Mouse (Mus musculus) liver, postnatal 0 days (tissue): Measurements from ENCODE around the gene Elp4. TPM values are rescaled to one million over a fixed set of nuclear protein-coding genes. Genes with fewer than 3 reads are reported as not detected.

Experiments used
- ATAC-seq: fragments of 200-750 bp; cut with Nextera tagmentation; 2 replicates; pipeline ENCODE4 v1.8.0; 2017; ENCODE audit warnings: mild to moderate bottlenecking, moderate library complexity
- DNase-seq: peaks from one replicate; pipeline ENCODE4 v3.0.0-alpha.2; 2016
- H3K27ac ChIP-seq: fragments of 300-500 bp; sonication (generic); 2 replicates; pipeline ENCODE4 v1.5.1; 2014; ENCODE audit warnings: antibody characterized with exemption, moderate library complexity, mild to moderate bottlenecking, low read depth
- H3K27me3 ChIP-seq: fragments of 300-500 bp; sonication (generic); 2 replicates; pipeline ENCODE4 v1.6.1; 2014; ENCODE audit warnings: low read length, control low read depth, mixed read lengths; ENCODE audit not compliant: insufficient read depth
- H3K36me3 ChIP-seq: fragments of 300-500 bp; sonication (generic); replicated peaks from 2 replicates; pipeline ENCODE4 v1.6.1; 2014; ENCODE audit warnings: mild to moderate bottlenecking, control low read depth, low read length, moderate library complexity, mixed read lengths; ENCODE audit not compliant: insufficient read depth
- H3K4me1 ChIP-seq: fragments of 300-500 bp; sonication (generic); 2 replicates; pipeline ENCODE4 v1.6.1; 2014; ENCODE audit warnings: antibody characterized with exemption, mild to moderate bottlenecking, control low read depth; ENCODE audit not compliant: insufficient read depth
- H3K4me2 ChIP-seq: fragments of 300-500 bp; sonication (generic); 2 replicates; pipeline ENCODE4 v1.6.1; 2014; ENCODE audit warnings: low read depth, mild to moderate bottlenecking, low read length, moderate library complexity, mixed read lengths
- H3K4me3 ChIP-seq: fragments of 300-500 bp; sonication (generic); 2 replicates; pipeline ENCODE4 v1.5.1; 2014; ENCODE audit warnings: low read depth, low read length
- H3K9ac ChIP-seq: fragments of 300-500 bp; sonication (generic); replicated peaks from 2 replicates; pipeline ENCODE4 v1.6.1; 2014; ENCODE audit warnings: mild to moderate bottlenecking, moderate library complexity
- H3K9me3 ChIP-seq: fragments of 300-500 bp; sonication (generic); 2 replicates; pipeline ENCODE4 v1.6.1; 2016; ENCODE audit warnings: mild to moderate bottlenecking, control low read depth, low read length, mixed read lengths
- CTCF ChIP-seq: sonication (generic); IDR thresholded peaks from 2 replicates; pipeline ENCODE4 v1.5.1; 2016; ENCODE audit warnings: antibody characterized with exemption, low read depth
- EP300 ChIP-seq: IDR thresholded peaks from 2 replicates; pipeline ENCODE4 v1.6.1; 2016; ENCODE audit warnings: antibody characterized with exemption, low read depth, mild to moderate bottlenecking
- WGBS: fragments of 180-500 bp; shearing (Covaris S2); extraction: QIAGEN DNeasy Blood & Tissue Kit; methylation state at CpG from one replicate; pipeline ENCODE4 v1.1.7; 2014; ENCODE audit not compliant: insufficient replicate concordance; 5-methylcytosine and 5-hydroxymethylcytosine counted together
- polyA plus RNA-seq: library from polyadenylated mRNA; unstranded; fragments of >200 nt; fragmentation: Nextera tagmentation; extraction: Ambion mirVana; gene quantifications from 2 replicates; pipeline ENCODE4 v1.2.1, GENCODE M21; 2015

Elp4 gene
- polyA plus RNA-seq, 1 experiment from 2014 or later: 9.7 TPM

DNA sequence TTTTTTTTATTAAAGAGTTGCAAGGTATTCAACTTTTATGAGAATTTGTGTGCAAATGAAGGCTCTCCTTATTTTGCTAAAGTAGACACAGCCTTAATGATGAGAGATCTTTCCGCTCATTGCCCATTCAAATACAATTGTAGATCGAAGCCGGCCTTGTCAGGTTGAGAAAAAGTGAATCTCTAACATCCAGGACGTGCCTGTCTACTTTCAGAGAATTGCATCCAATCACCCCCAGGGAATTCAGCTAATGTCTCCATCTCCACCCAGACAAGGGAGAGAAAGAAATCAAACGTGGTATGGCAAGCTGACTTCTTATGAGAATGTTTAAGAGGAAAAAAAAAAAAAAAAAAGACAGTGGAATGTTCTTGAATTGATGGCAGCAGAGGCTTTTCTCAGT, 239.4 kb downstream of the Elp4 start:
- H3K27me3 ChIP-seq: peaks cover 99% of the 10 kb centered on the region
- 13% methylated on average over 5 of the region's 5 CpGs for WGBS
- DNase-seq: no peak
- no peak for ATAC-seq
- H3K36me3 ChIP-seq: no peaks in the 10 kb centered on the region
- H3K4me3 ChIP-seq: no peak overlapping the region
- no peak for TF ChIP-seq CTCF
- TF ChIP-seq EP300: no peak
- no peak overlapping the region for H3K4me2 ChIP-seq
- no peaks in the 10 kb centered on the region for H3K9me3 ChIP-seq
- no peak overlapping the region for H3K9ac ChIP-seq
- no peak overlapping the region for H3K27ac ChIP-seq
- peaks cover 8% of the 10 kb centered on the region; the same call in 1 of the 2 replicates for H3K4me1 ChIP-seq

DNA sequence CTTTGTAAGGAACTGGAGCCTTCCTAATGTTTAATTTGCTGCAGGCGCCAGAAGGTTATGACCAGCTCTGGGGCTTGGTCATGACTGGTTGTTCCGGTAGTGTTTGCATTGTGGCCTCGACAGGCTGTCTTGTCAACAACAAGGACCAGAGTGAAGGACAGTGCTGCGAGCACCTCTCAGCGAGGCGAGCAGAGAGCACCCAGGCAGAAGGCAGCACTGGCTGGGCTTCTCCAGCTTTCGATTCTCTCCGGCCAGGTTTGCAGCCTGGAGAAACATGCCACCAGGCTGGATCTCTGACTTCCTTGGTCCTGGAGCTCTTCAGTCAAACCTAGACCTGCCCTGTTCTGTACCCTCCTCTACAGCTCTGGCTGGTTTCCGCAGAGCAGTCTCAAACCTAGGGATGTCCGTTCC, 241.3 kb downstream of the Elp4 start:
- DNase-seq (no peak), ATAC-seq (no peak)
- no peak for TF ChIP-seq CTCF
- no peak for TF ChIP-seq EP300
- no peak overlapping the region for H3K27ac ChIP-seq
- 3% methylated on average over 10 of the region's 10 CpGs for WGBS
- no peak overlapping the region for H3K4me3 ChIP-seq
- no peaks in the 10 kb centered on the region for H3K9me3 ChIP-seq
- H3K36me3 ChIP-seq: no peaks in the 10 kb centered on the region
- no peak overlapping the region for H3K9ac ChIP-seq
- H3K27me3 ChIP-seq: peaks cover 99% of the 10 kb centered on the region
- H3K4me2 ChIP-seq: no peak overlapping the region
- H3K4me1 ChIP-seq: 0 out of 2 replicates have a peak, but pooled peaks cover 2% of the 10 kb centered on the region

DNA sequence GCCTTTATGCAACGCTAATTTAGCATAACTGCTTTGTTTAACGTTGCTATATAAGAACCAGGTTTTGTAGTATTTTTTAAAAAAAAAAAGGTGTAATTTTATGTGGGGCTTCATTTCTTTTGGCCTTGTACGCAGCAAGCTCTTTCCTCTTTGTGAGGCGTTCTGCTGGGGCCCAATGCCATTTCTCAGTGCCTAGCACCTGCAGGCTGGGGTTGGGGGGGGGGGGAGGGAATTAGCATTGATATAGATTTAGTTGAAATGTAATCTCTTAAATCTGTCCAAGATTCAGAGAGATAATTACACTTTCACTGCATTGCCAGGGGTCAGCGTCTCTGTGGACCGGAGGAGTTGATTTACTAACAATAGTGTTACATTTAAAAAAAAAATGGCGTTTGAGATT, 241.8 kb downstream of the Elp4 start:
- Histone ChIP-seq H3K36me3 (no peaks in the 10 kb centered on the region), H3K27ac (no peak overlapping the region), H3K9me3 (no peaks in the 10 kb centered on the region), H3K27me3 (peaks cover 97% of the 10 kb centered on the region), H3K4me3 (no peak overlapping the region), H3K9ac (no peak overlapping the region), H3K4me1 (0 out of 2 replicates have a peak, but pooled peaks cover 2% of the 10 kb centered on the region), H3K4me2 (no peak overlapping the region)
- DNase-seq (no peak), ATAC-seq (no peak)
- 4% methylated on average over 7 of the region's 7 CpGs for WGBS
- TF ChIP-seq CTCF: no peak
- TF ChIP-seq EP300: no peak

DNA sequence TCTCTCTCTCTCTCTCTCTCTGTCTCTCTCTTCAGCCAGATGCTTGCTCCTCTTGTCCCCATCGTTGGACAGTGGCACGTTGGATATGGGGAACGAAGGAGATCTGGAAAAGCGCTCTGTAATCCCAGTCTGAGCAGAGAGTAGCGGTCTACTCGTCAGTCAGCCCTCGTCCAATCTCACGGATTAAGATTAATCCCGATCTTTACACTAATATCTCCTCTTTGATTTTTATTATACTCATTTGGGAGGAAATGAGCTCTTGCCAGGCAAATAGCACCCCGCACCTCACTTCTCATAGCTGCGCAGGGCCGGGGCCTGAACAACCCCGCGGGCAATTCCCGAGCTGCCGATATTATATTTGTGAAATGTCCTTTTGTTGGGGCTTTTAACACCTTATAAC, 242.2 kb downstream of the Elp4 start:
- Histone ChIP-seq H3K4me2 (no peak overlapping the region), H3K4me3 (no peak overlapping the region), H3K4me1 (0 out of 2 replicates have a peak, but pooled peaks cover 2% of the 10 kb centered on the region), H3K9me3 (no peaks in the 10 kb centered on the region), H3K27ac (no peak overlapping the region), H3K27me3 (peaks cover 97% of the 10 kb centered on the region), H3K9ac (no peak overlapping the region), H3K36me3 (no peaks in the 10 kb centered on the region)
- 5% methylated on average over 16 of the region's 16 CpGs for WGBS
- ATAC-seq (no peak), DNase-seq (no peak)
- TF ChIP-seq EP300 (no peak), CTCF (no peak)

DNA sequence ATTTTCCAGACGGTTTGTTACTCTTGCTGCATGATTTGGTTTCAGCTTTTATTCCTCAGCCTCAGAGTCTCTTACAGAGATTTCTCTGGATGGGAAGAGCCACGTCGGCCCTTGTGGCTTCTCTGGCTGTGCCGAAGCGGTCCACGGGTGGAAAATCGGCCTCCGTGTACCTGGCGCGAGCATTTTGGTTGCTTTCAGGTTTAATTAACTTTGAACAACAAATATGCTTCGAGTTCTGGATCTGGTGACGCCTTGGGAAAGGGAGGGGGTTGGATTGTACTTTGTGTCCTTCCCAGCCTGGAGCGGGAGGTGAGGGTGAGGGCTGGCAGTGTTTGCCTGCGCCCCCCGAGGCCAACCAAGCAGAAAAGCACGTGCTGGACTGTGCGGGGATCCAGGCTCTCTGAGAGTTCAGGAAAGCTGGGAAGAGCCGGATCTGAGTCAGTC, 242.7 kb downstream of the Elp4 start:
- Histone ChIP-seq H3K9ac (no peak overlapping the region), H3K27ac (no peak overlapping the region), H3K4me3 (no peak overlapping the region), H3K27me3 (peaks cover 96% of the 10 kb centered on the region), H3K36me3 (no peaks in the 10 kb centered on the region), H3K9me3 (no peaks in the 10 kb centered on the region), H3K4me1 (no peaks in the 10 kb centered on the region), H3K4me2 (no peak overlapping the region)
- TF ChIP-seq CTCF: no peak
- TF ChIP-seq EP300: no peak
- WGBS: 3% methylated on average over 18 of the region's 18 CpGs
- no peak for ATAC-seq
- DNase-seq: no peak

DNA sequence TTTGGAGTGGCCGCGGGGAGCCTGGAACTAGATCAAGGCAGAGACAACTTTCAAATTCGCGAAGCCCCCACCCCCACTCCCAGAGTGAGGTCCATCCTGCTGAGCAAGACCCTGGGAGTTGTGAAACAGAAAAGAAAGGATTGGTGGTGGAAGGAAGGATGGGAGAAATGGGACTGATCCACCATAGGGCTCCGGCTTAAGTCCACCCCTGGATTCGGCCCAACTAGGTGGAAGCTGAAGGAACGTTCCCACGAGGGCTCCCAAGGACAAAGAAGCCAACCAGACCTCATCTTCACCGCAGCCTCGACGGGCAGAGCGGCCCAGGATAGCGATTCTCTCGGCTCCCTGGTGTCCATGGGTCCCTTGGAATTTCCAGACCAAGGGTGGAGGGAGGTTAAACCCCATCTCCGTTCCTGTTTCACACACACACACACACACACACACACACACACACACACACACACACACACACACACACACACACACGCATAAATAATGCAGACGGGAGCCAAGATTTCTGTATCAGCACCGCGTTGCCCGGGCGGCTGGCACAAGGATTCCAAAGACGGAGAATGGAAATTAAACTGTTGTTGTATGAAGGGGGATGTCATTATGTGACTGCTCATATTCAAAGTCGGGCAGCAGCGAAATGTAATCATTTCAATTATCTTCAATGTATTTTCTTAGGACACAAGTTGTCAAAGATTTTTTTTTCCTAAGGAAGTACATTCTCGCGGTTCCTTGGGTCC, 243.3 kb downstream of the Elp4 start:
- Histone ChIP-seq H3K36me3 (no peaks in the 10 kb centered on the region), H3K27ac (no peak overlapping the region), H3K4me3 (no peak overlapping the region), H3K27me3 (peaks cover 94% of the 10 kb centered on the region), H3K4me2 (no peak overlapping the region), H3K4me1 (no peaks in the 10 kb centered on the region), H3K9ac (no peak overlapping the region), H3K9me3 (no peaks in the 10 kb centered on the region)
- ATAC-seq (no peak), DNase-seq (no peak)
- no peak for TF ChIP-seq EP300
- TF ChIP-seq CTCF: no peak
- 3% methylated on average over 26 of the region's 26 CpGs for WGBS
